Mouse (Mus musculus) cerebral cortex, adult 2 months (tissue): ENCODE measurements around the gene Tgfb3.

Experiments used
- WGBS: fragments of 180-500 bp; shearing (Covaris S2); methylation state at CpG from one replicate; pipeline ENCODE4 v1.1.7; 2018; 5-methylcytosine and 5-hydroxymethylcytosine counted together

Tgfb3 gene

DNA sequence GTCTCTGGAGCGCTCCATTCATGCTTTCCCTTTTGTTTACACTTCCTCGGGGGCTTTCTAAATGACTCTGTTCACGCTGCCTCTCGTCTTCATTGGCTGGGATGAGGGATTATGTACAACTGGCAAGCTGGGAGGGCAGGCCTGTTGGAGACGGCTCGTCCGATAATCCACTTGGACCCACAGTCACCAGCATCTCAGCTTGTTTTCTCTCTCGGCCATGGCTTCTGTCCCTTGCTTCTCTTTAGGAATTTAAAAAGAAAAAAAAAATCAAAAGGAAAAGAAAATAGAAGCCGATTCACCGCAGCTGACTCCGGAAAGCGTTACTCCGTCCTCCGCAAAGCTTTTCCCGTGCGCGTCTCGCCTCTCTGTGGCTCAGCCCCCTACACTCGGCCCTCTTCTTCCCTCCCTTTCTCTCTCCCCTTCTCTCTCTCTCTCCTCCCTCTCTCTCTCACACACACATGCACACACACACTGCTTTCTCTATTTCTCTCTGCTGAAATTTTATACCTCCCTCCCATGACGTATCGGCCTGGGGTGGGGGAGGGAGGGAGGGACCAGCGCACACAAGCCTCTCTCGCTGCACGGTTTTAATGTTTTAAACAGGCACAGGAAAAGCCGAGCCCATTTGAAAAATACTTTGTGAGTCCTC lies at the start of gene Tgfb3:
Tgfb3 (minus strand) TSS at position 489 of the 649 bp plus-strand sequence.
- WGBS = 2% methylated on average over 25 of the region's 25 CpGs

DNA sequence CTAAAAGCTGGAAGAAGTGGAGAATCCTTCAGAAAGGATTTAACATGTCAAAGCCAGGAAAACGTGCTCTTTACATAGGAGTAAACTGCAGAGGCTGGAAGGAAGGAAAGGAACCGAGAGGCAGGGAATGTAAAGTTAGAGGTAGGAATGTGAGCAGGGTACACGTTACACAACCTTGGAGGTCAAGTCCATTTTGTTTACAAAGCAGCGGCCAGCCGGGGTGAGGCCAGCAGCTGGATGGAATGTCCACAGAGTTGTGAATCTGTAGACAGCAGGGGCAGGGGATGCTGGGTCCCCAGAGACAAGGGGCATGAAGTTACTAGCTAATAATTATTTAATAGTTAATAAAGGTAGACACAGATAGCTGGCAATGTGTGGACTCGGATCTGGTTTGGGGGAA lies 49.3 kb upstream of the Tgfb3 start:
- 84% methylated on average over 6 of the region's 6 CpGs for WGBS

DNA sequence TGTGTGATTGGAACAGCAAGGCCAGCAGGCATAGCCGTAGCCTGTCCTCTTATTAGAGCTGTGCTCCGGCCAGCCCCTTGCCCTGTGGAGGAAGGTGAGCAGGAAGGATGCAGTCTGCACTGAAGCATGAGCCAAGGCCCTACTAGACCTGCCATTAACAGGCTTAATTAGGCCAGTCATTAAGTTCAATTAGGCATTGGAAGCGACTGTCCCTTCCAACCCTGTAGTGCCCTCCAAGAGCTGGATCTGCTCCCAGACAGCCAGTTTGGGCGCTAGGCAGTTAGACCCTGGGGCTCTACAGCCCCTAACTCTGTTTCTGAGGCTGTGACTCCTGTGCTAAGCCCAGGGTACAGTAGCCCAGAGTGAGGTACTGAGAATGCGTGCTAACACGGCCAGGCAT lies 45.2 kb upstream of the Tgfb3 start:
- WGBS = 74% methylated on average over 6 of the region's 6 CpGs

DNA sequence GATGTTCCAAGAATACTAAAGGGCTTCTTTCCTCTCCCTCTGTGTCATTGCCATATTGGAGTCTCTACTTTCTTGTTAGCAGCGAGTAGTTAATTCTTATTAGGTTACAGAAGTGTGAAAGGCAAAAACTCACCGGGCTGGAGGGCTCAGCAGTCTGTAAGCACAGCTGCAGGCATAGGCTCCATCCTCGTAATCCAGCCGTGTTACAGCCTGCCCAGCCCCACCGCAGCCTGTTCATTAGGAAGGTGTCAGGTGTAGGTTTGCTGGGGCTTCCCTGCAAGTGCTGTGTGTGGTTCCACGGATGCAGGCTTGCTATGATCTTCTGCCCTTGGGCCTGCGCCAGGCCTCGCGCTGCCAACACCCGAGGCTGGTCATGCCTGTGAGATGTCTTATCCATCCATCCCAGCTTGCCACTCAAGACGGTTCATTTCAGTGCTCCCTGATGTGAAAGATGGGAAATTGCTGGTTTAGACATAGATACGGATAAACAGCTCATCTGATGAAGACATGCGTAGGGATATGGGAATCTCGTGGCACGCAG lies 37.5 kb upstream of the Tgfb3 start:
- 81% methylated on average over 15 of the region's 15 CpGs for WGBS

DNA sequence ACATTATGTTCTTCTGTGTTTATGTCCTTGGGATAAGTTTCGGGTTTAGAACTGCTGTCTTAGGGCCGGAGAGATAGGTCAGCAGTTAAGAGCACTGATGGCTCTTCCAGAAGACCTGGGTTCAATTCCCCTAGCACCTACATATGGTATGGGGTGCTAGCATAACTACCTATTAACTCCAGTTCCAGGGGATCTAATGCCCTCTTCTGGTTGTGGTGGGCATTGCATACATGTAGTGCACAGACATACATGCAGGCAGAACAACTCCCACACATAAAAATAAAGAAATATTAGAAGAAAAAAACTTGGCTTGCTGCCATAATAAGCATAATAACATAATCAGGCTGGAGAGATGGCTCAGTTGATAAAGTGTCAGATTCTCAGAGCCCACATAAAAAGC lies 31.8 kb upstream of the Tgfb3 start:
- WGBS = 99% methylated on average over 2 of the region's 2 CpGs

DNA sequence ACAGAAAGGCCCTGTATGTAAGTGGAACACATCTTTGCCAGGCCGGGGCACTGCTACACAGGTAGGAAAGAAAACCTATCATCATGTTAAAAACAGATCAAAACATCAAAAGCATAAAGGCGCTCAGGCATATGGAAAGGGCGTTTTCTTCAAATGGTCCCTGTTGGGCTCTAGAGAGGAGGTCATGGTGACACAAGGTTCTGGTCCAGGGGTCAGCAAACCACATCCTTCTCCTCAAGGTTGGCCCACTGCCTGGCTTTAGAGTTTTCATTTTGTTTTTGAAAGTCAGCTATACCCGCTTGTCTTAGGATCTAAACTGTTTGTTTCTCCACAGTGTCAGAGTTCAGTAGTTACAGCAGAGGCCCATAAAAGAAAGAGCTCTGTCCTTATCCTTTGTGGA lies 30.7 kb upstream of the Tgfb3 start:
- WGBS = 82% methylated on average over 4 of the region's 4 CpGs

DNA sequence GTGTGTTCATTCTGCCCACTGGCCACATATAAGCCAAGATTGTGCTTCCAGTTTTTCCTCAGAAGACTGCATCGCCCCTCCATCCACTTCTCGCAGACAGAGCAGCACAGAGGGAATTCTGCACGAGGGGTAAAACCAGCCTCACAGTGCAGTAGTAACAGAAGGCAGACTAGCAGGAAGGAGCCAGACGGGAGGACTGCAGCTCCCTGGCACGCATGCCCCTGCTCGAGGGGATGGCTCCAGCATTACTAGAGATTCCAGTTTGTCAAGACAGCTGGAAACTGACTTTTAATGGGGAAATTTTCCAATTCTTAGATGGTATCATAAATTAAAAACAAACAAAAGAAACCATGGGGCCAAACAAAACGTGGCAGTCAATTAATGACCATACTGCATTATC lies 28.8 kb upstream of the Tgfb3 start:
- WGBS = 67% methylated on average over 7 of the region's 7 CpGs

DNA sequence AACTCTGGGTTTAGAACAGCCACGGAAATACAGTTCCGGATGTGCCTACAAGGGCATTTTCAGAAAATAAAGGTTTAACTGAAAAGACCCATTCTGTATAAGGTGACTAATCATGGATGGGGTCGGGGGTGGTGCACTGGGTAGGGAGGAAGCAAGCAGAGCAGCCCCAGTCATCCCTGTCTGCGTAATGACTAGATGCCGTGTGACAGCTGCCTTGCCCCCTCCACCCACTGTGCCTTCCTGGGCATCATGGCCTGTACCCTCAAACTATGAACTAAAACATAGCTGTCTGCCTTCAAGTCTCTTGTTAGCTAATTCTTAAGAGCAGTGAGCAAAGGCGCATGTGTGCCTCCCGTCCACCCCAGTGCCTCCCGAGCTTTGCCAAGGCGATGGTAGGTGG lies 27.2 kb upstream of the Tgfb3 start:
- WGBS = 85% methylated on average over 9 of the region's 9 CpGs

DNA sequence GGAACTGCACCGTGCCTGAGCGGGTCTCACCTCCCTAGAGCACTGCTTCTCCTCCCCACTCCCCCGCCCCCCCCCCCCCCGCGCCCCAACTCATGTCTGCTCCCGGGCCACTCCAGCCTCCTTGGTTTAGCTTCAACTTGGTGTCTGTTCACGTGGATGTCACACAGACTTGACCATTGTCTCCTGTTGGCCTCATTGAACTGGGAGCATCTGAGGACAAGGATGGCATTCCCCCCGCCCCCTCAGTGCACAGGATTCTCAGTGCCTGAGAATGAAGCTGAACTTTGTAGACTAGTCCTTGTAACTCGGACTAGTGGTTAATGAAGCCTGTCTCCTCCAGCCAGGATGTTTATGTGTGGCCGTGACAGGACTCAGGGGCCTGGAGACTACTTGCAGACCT lies 26.7 kb upstream of the Tgfb3 start:
- WGBS = 78% methylated on average over 9 of the region's 10 CpGs

DNA sequence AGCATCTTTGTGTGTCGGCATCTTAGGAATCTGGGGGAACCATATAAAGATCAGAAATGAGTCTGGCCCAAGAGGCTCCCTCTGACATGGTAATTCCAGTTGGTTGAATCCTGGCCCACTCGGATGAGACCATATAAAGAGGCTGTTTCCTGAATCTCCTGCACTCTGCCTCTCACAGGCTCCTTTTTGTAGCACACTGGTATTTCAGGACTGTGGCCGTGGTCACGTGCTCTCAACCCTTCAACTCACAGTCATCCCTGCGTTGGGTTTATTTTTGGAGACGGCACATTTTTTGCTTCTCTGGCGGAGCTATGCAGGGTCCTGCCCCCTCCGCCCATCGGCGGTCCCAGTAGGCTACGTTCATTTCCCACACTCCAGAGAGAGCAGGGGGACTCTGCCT lies 25.5 kb upstream of the Tgfb3 start:
- WGBS = 47% methylated on average over 11 of the region's 11 CpGs

DNA sequence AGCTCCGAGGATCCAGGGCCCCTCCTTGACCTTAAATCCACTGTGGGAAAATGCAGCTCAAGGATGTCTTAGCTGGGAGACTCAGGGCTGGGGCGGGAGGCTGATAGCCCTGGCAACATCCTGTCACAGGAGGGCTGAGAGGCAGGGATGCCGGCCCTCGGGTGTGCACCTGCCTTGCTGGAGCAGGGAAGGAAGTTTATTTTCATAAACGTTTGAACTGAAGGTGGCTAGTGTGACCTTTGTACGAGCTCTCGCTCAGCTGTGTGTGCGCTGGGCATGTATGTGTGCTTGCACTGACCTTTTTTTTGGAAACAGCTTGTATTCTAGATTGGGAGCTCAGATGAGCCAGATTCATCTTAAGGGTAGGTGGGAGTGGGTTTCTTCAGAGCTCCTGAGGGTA lies 25.0 kb upstream of the Tgfb3 start:
- 43% methylated on average over 8 of the region's 8 CpGs for WGBS

DNA sequence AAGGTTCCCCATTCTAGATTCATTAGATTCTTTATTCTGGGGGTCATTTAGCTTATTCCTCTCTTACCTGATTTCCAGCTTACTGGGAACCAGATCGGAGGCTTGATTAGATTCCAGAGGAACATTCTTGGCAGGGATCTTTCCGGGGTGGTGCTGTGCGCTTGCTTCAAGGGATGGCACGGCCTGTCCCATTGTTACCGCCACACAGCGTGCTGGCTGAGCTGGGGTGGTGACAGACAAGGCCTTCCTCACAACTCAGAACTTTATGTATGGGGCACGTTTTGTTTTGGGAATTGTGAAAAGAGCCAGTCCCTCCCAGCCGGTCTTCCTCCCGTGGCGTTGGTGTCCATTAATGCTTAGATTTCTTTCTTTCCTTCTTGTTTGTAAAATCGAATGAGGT lies 24.6 kb upstream of the Tgfb3 start:
- WGBS = 56% methylated on average over 11 of the region's 11 CpGs

DNA sequence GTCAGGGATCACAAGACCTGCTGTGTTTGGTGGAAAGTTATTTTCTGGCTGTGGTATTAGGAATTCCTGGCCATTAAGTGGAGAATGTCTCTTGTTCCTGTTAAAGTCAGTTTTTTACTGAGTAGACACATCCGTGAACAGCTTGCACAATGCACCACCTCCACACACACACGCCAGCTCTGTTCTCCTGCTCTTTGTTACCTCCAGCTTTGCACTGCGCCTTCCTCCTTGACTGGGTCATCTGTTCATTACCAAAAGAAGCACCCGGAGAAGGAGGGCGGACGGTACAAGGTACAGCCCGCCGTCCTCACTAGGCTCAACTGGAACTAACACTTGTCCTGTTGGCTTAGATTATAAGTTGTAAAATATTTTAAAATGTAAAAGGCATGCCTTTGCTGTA lies 23.8 kb upstream of the Tgfb3 start:
- WGBS = 71% methylated on average over 8 of the region's 8 CpGs

DNA sequence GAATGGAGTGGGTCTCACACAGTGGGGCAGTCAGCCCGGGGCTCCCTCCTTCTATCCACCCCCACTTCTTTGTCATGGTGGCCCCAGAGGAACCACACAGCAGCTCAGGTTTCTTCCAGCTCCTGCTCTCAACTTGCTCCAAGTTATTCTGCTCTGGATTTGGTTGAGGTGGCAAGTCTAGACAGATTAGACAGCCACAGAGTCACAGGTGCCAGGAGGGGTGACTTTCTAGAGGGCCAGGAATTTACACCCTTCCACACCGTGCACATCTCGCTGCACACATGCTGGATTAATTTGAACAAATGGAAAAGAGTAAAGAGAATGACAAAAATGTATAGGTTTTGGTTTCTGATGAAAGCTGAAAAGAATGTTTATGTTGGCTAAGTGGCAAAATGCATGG lies 21.9 kb upstream of the Tgfb3 start:
- WGBS = 92% methylated on average over 3 of the region's 3 CpGs

DNA sequence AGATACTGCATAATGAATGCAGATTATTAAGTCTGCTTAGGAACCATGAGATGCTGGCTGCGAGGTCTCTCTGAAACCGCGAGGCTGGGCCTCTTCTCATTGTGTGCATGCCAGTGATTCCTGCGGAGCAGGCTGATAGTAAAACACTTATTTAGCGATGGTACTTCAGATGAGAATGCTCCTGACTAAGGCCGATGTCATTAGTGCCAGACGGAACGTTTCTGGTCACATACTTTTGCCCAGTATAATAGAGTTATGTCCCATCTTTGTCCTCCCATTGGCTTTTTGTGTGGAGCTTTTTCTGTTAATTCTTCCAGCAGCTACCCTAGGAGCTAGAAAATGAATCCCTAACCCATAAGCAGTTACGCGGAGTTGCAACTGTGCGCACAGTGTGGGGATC lies 18.9 kb upstream of the Tgfb3 start:
- 82% methylated on average over 11 of the region's 11 CpGs for WGBS

DNA sequence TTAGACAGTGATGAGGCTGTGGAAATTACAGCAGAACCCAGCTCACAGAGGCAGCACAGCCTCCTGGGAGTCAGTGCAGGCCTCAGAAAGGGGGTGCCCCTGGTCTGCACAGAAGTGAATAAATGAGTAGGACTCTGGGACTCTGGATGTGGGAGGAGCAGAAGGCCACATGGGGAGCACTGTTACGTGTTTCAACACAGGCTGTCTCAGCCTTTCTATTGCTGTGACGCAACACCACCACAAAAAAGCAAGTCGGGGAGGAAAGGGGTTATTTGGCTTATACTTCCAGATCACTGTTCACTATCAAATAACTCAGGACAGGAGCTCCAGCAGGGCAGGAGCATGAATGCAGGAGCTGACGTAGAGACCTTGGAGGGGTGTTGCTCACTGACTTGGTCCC lies 17.0 kb upstream of the Tgfb3 start:
- WGBS = 87% methylated on average over 4 of the region's 4 CpGs

DNA sequence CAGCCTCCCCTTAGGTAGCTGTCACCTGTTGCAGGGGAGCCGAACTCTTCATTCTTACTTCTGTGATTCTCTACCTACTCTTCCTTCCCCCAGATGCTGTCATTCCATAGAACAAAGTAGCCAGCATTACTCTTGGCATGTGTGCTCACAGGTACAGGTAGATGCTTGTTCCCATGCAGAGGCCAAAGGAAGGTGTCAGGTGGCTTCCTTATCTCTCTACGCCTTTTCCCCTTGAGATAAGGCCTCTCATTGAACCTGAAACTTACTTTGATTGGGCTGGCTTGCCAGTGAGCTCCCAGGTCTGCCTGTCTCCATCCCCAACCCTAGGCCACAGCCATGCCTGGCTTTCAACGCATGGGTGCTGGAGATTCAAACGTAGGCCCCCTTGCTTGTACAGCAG lies 15.2 kb upstream of the Tgfb3 start:
- 95% methylated on average over 4 of the region's 4 CpGs for WGBS

DNA sequence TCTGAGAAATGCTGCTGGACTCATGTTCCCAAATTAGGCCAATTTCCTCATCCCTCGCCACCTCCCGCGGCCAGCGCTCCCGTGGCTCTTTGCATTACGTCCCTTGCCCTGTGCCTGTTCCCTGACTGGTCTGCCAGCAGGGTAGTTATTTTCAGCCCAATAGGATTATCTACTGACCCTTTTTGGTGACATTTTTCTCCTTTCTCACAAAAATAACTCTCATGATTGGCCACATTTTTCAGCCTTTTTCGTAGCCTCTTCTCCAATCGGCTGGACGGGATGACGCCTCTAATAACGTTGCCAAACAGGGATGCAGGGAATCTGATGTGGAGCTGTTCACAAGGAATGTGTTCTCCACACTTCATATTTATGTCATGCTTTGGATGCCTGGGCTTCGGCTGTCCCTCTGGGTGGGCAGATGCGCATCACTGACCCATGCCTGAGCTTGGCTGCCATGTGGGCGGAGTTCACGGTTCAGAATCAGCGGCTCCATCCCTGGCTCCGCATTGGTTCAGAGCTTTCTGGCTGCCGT lies 12.8 kb upstream of the Tgfb3 start:
- WGBS = 60% methylated on average over 18 of the region's 18 CpGs

DNA sequence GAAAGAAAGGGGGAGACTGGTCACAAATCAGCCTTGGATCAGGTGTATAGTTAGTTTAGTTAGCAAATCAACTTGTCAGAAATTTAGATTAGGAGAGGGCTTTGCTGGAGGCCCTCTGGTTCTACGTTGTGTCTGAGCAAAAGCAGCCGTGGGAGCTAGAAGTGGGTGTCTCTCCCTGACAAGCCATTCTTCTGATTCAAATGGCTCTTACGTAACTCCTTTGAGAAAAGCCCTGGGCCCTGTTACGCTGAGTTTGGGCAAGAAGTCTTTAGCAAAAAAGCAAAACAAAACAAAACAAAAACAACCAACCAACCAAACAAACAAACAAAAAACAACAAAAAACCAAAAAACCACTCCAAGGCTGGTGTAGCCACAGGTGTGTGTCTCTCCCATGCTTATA lies 11.9 kb upstream of the Tgfb3 start:
- 34% methylated on average over 4 of the region's 4 CpGs for WGBS

DNA sequence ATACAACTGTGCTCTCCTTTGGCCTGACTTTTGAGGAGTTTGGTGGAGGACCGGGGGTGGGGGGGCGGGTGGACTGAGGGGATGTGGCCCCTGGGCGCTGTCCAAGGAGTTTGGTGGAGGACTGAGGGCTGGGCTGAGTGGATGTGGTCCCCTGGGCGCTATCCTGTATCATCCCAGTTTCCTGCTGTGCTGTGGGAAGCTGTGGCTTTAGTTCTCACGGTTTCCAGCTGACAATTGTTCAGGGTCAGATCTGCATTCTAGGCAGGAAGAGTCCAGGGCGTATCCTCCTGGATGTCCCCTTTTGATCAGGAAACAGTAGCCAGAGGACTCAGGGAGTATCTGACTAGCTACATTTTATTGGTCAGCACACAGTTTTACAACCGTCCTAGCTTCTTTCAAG lies 9.2 kb upstream of the Tgfb3 start:
- 85% methylated on average over 7 of the region's 7 CpGs for WGBS

DNA sequence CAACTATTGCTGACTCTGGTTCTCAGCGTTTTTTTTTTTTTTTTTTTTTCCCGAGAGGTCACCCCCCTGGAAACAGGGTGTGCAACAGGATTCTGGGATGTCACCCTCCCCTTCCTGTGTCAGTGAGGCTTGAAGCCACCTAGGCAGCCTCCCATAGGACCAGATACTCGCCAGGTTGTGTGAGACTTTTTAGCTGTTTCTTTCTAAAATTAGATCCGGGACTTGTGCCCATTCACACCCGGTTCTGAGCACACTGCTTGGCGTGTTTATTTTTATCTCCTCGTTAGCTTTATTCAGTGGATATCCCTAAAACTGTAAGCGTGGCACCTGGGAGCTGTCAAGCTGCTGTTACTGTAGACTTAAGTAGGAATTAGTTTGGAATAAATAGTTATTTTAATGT lies 7.7 kb upstream of the Tgfb3 start:
- WGBS = 23% methylated on average over 8 of the region's 8 CpGs

DNA sequence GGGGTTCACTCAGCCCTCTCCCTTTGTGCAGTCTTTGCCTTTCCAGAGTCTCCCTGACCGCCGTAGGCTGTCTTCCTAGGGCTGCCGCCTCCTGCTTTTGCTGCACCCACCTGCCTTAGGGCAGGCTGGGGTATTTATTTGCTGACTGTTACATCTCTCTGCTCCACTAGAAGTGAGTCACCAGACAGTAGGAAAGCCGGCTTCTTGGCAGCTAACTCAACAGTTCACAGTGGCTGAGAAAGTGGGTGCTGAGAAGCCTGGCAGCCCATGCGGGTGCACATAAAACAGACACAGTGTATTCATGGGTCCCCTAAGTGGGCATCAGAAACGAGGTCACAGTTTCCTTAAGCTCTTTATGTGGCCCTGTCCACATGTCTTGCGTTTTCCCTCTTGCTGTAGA lies 7.0 kb upstream of the Tgfb3 start:
- 49% methylated on average over 7 of the region's 7 CpGs for WGBS

DNA sequence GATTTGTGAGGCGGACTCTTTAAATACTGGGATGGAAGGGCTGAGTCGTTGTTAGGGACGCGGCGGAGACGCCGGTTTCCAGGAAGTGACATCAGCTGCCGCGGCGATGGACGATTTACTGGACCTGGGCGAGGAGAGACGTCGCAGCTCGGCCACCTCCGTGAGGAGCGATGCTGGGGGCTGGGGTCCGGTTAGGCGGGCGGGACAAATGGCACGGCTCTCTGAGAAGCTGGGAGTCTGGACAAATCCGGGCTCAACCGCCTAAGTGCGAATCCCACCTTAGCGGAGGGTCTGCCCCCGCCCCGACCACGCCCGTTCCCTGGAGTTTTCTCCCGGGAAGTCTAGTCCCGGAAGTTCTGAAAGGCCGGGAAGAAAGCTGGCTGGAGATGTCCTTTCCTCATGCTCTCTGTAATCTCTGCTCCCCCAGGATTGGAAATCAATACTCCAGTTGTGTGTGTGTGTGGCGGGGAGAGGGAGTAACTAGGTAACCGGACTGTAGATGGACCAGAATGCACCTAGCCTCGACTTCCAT lies 3.7 kb upstream of the Tgfb3 start, which contains the start of gene Ift43:
Ift43 (plus strand) TSS at position 61 of the 532 bp plus-strand sequence.
- under 1% methylated on average over 35 of the region's 35 CpGs for WGBS
